Comparison of ENCODE assay signal across 8 mouse cellular contexts in the genomic region with DNA sequence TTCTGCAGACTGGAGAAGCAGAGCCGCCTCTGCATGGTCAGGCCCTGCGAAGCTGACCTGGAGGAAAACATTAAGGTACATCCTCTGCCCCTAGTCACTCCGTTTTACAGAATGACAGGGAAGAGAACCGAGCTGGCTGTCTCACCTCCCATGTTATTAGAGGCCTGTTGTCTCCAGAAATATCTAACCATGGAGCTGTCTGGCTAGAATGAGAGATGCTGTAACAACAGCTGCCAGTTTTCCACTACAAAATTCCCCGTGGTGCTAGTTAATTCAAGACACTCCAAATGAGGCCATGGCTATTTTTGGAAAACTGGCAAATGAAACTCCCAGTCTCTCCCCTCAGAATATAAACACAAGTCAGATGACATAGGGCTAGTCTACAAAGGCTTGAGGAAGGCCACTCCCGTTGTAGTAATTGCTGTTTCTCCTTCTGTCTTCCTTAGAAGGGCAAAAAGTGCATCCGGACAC. TPM values are rescaled to one million over a fixed set of nuclear protein-coding genes. Genes with fewer than 3 reads are reported as not detected.
DNase-seq lines count a peak whose midpoint lies in the region; ATAC-seq and TF ChIP-seq lines count a peak whose summit lies in the region.

No protein-coding gene starts in this region.

- peaks cover 29% of the 10 kb centered on the region for H3K4me1 ChIP-seq in limb, embryonic 14.5 days (ENCODE audit: control insufficient read depth, insufficient read depth, low read length)
- H3K4me1 ChIP-seq in small intestine, adult 2 months (ENCODE audit: control insufficient read depth, insufficient read depth, insufficient read length, low read length) = peaks cover 5% of the 10 kb centered on the region

- ATAC-seq in limb, embryonic 14.5 days (ENCODE audit: low FRiP score, low read depth) = no peak; the same call in 1 of the 2 replicates

- no peak overlapping the region for H3ac ChIP-seq in C2C12 (ENCODE audit: control insufficient read depth, insufficient read length, low read depth)

- no peaks in the 10 kb centered on the region for H3K9me3 ChIP-seq in limb, embryonic 14.5 days (ENCODE audit: control insufficient read depth, low read length)

- 57% methylated on average over 7 of the region's 7 CpGs for WGBS in limb, embryonic 14.5 days
- WGBS in small intestine, adult 2 months = 74% methylated on average over 7 of the region's 7 CpGs

- TF ChIP-seq POLR2A in limb, embryonic 14.5 days (IDR thresholded peaks at IDR 0.05; ENCODE audit: borderline replicate concordance, extremely low read depth, insufficient read depth, insufficient read length) = no peak
- no peak for TF ChIP-seq POLR2A in small intestine, adult 2 months (IDR thresholded peaks at IDR 0.05; ENCODE audit: low read depth, low read length)

- peak overlapping the region; percentile 70 for H3K4me2 ChIP-seq in limb, embryonic 14.5 days (replicated peaks; ENCODE audit: low read depth, low read length, severe bottlenecking)

- peaks cover 16% of the 10 kb centered on the region for H3K79me2 ChIP-seq in C2C12 (ENCODE audit: control insufficient read depth, insufficient read depth)

- DNase-seq in brain, adult 2 months (ENCODE audit: low read depth, low spot score) = peak; percentile 52
- DNase-seq in heart, adult 9 months (ENCODE audit: low spot score in 2 of 2) = peak; percentile 80 to 83
- DNase-seq in limb, embryonic 14.5 days (ENCODE audit: low spot score) = peak; percentile 64
- no peak for DNase-seq in right cerebral cortex, postnatal 14 days
- DNase-seq in spleen, postnatal 10 days (ENCODE audit: low spot score in 2 of 2) = no peak
- DNase-seq in natural killer cell, adult 2 months (ENCODE audit: low spot score in 2 of 2) = no peak

- H3K36me3 ChIP-seq in C2C12 (ENCODE audit: control insufficient read depth, insufficient read depth) = peaks cover 15% of the 10 kb centered on the region
- H3K36me3 ChIP-seq in limb, embryonic 14.5 days (ENCODE audit: control insufficient read depth, insufficient read depth, low read length) = no peaks in the 10 kb centered on the region
- no peaks in the 10 kb centered on the region for H3K36me3 ChIP-seq in small intestine, adult 2 months (ENCODE audit: control insufficient read depth, insufficient read depth, low read length)

- TF ChIP-seq CTCF in C2C12 (IDR thresholded peaks at IDR 0.05; ENCODE audit: control insufficient read depth, insufficient read depth, insufficient read length) = no peak
- TF ChIP-seq CTCF in small intestine, adult 2 months (IDR thresholded peaks at IDR 0.05; ENCODE audit: extremely low read depth, insufficient read length, insufficient replicate concordance, low read depth, low read length) = no peak

- peak overlapping the region; percentile 55 for H3K4me3 ChIP-seq in C2C12 (ENCODE audit: insufficient read depth, poor library complexity, severe bottlenecking)
- peak overlapping the region; percentile 85 for H3K4me3 ChIP-seq in limb, embryonic 14.5 days (replicated peaks; ENCODE audit: low read length)
- H3K4me3 ChIP-seq in small intestine, adult 2 months (ENCODE audit: low read depth, low read length) = peak overlapping the region; percentile 72

- H3K27ac ChIP-seq in limb, embryonic 14.5 days (replicated peaks; ENCODE audit: low read depth, low read length) = peak overlapping the region; percentile 90; the same call in 1 of the 2 replicates
- peak overlapping the region; percentile 42 for H3K27ac ChIP-seq in small intestine, adult 2 months (ENCODE audit: insufficient read depth, low read depth, low read length)

- H3K27me3 ChIP-seq in C2C12 (ENCODE audit: control insufficient read depth, insufficient read depth, insufficient read length) = no peaks in the 10 kb centered on the region
- no peaks in the 10 kb centered on the region for H3K27me3 ChIP-seq in limb, embryonic 14.5 days (ENCODE audit: control insufficient read depth, insufficient read depth, low read length)
- peaks cover 4% of the 10 kb centered on the region; the same call in 1 of the 2 replicates for H3K27me3 ChIP-seq in small intestine, adult 2 months (ENCODE audit: control insufficient read depth, insufficient read depth, low read length)

- no peak overlapping the region for H3K9ac ChIP-seq in limb, embryonic 14.5 days (ENCODE audit: low read depth, low read length, severe bottlenecking)

- no peaks in the 10 kb centered on the region for H3K79me3 ChIP-seq in C2C12 (ENCODE audit: low read depth)

TF ChIP-seq in C2C12, 6 proteins besides CTCF, POLR2A, EP300 and RAD21:
- TF ChIP-seq MAX (IDR thresholded peaks at IDR 0.05) (no peak), MYOG (IDR thresholded peaks at IDR 0.05; ENCODE audit: control insufficient read depth, extremely low read depth, insufficient read length) (no peak), MYOD1 (IDR thresholded peaks at IDR 0.05; ENCODE audit: control insufficient read depth, insufficient read length, low read depth) (no peak), USF1 (IDR thresholded peaks at IDR 0.05; ENCODE audit: low read depth) (no peak), CEBPB (IDR thresholded peaks at IDR 0.05; ENCODE audit: low read depth) (no peak), FOSL1 (IDR thresholded peaks at IDR 0.05; ENCODE audit: insufficient read depth, low read length, poor library complexity, severe bottlenecking) (no peak)

RNA-seq across cellular contexts. Expression of gene Ccn2, which starts 1.7 kb away (rescaled TPM):
- 55.2 TPM for polyA plus RNA-seq in C2C12 (2012; fragmentation: generic; extraction: Trizol)
- 103 and 134 TPM in 2 replicates for polyA plus RNA-seq in limb, embryonic 14.5 days (2012; rRNA removed)
- polyA plus RNA-seq in limb, embryonic 14.5 days (2014; fragmentation: Nextera tagmentation; extraction: Ambion mirVana) = 13.5 and 15.8 TPM in 2 replicates
- polyA plus RNA-seq in small intestine, adult 2 months (2012; rRNA removed) = 19.5 and 32.6 TPM in 2 replicates

Comparison
In these comparisons a context has a peak if more than half of its experiments do, and no peak if none do; other contexts are left out.
1. DNase-seq: peak in brain, adult 2 months (single experiment), heart, adult 9 months (2 of 2) and limb, embryonic 14.5 days (single experiment); none in right cerebral cortex, postnatal 14 days (single experiment), spleen, postnatal 10 days (0 of 2) and natural killer cell, adult 2 months (0 of 2).
2. Peak in every context shown above with its lines, with median percentiles within 50 percentile points of each other: H3K4me3 ChIP-seq.